Mouse (Mus musculus) lung, embryonic 15.5 days (tissue): ENCODE results near the gene Leng9. TPM values are rescaled to one million over a fixed set of nuclear protein-coding genes. Genes with fewer than 3 reads are reported as not detected.

Experiments
- ATAC-seq: fragments of 200-750 bp; cut with Nextera tagmentation; 2 replicates; pipeline ENCODE4 v1.8.0; 2017; ENCODE audit warnings: moderate number of reproducible peaks, borderline replicate concordance; ENCODE audit not compliant: low FRiP score, low TSS enrichment; ENCODE audit errors: extremely low read depth
- H3K27ac ChIP-seq: fragments of 300-500 bp; sonication (generic); 2 replicates; pipeline ENCODE4 v1.5.1; 2015; ENCODE audit warnings: moderate library complexity, mild to moderate bottlenecking, inconsistent platforms
- H3K27me3 ChIP-seq: fragments of 300-500 bp; sonication (generic); 2 replicates; pipeline ENCODE4 v1.6.1; 2015; ENCODE audit warnings: inconsistent platforms
- H3K36me3 ChIP-seq: fragments of 300-500 bp; sonication (generic); 2 replicates; pipeline ENCODE4 v1.6.1; 2015; ENCODE audit warnings: inconsistent platforms
- H3K4me1 ChIP-seq: fragments of 300-500 bp; sonication (generic); 2 replicates; pipeline ENCODE4 v1.6.1; 2015; ENCODE audit warnings: inconsistent platforms
- H3K4me2 ChIP-seq: fragments of 300-500 bp; sonication (generic); 2 replicates; pipeline ENCODE4 v1.6.1; 2015; ENCODE audit warnings: inconsistent platforms, mild to moderate bottlenecking, moderate library complexity
- H3K4me3 ChIP-seq: fragments of 300-500 bp; sonication (generic); 2 replicates; pipeline ENCODE4 v1.5.1; 2015; ENCODE audit warnings: mild to moderate bottlenecking, inconsistent platforms
- H3K9ac ChIP-seq: fragments of 300-500 bp; sonication (generic); 2 replicates; pipeline ENCODE4 v1.6.1; 2015; ENCODE audit warnings: inconsistent platforms
- H3K9me3 ChIP-seq: fragments of 300-500 bp; sonication (generic); 2 replicates; pipeline ENCODE4 v1.6.1; 2016; ENCODE audit warnings: inconsistent platforms
- WGBS: fragments of 180-500 bp; shearing (Covaris S2); methylation state at CpG from one replicate; pipeline ENCODE4 v1.1.7; 2015; 5-methylcytosine and 5-hydroxymethylcytosine counted together
- polyA plus RNA-seq: library from polyadenylated mRNA; unstranded; fragments of >200 nt; fragmentation: Nextera tagmentation; extraction: Ambion mirVana; gene quantifications from 2 replicates; pipeline ENCODE4 v1.2.1, GENCODE M21; 2015

The Leng9 gene
- polyA plus RNA-seq, 1 experiment from 2014 or later = 4.5 TPM

DNA sequence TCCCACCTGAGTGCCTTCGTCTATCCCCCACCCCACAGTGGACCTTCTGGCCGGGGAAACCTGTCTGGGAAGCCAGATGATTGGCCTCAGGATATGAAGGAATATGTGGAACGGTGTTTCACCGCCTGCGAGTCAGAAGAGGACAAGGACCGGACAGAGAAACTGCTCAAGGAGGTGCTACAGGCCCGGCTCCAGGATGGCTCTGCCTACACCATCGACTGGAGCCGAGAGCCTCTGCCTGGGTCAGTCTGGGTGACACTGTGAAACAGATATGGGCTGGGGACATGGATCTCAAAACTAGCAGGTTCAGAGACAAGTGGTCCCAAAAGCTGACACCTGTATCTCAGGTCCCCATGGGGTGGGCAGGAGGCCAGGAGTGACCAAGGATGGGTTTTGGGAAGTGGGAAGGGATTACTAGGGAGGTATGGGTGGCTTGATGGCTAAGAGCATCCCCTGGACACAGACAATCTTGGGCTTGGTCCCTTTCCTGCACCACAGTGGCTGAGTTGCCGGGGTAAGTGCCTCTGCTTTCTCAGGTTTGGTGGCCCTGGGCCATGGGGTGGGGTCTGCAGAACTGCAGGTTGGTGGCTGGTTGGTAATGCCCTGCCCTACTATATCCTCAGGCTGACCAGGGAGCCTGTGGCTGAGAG lies 7.3 kb downstream of the Leng9 start:
- no peak overlapping the region for H3K4me2 ChIP-seq
- WGBS = 95% methylated on average over 10 of the region's 10 CpGs
- ATAC-seq = no peak

DNA sequence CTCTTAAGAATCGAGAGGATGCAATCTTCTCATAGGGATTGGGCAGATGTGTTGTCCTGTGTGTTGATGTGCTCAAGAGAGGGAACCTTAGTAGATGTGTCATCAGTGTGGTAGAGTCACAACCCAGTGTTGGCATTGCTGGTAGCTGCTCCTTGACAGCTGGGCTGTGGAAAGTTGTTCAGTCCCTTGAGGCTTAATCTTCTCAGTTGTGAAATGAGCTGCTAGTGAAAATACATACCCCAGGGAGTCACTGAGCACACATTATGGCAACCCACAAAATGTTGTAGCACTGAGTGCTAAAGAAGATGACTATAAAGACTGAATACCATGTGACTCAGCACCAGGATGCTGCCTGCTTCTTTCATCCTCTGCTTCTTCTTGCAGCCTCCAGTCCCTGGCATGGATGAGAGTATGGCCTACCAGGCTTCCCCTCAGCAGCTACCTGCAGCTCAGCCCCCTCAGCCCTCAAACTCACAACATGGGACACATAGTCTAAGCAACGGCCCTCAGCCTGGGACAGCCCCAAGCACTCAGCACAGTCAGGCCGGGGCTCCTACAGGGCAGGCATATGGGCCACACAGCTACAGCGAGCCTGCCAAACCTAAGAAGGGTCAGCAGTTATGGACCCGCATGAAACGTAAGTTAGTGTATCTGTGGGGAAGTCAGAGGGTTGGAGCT lies 8.4 kb downstream of the Leng9 start:
- ATAC-seq = no peak
- H3K36me3 ChIP-seq = peaks cover 85% of the 10 kb centered on the region
- WGBS = 92% methylated on average over 6 of the region's 6 CpGs

More for the DNA sequence above, 7.3 kb downstream of the Leng9 start:
- Histone ChIP-seq H3K27me3 (no peaks in the 10 kb centered on the region), H3K4me3 (no peak overlapping the region), H3K27ac (no peak overlapping the region), H3K36me3 (peaks cover 91% of the 10 kb centered on the region), H3K9me3 (no peaks in the 10 kb centered on the region), H3K4me1 (peaks cover 15% of the 10 kb centered on the region), H3K9ac (no peak overlapping the region)

DNA sequence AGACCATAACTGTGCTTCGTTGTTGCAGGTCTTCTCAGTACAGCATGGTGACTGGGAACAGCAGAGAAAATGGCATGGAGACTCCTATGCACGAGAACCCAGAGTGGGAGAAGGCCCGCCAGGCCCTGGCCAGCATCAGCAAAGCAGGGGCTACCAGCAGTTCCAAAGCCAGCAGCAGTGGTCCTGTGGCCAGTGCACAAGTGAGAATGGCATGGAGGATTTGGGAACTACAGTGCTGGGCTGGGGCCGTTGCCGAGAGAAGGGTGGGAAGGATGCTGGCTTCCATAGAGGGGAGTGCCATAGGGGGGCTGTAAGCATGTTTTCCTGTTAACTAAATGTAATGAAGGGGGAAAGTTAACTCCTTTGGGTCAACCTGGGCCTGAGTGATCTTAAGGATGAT lies 10.8 kb downstream of the Leng9 start:
- ATAC-seq = no peak
- no peak overlapping the region for H3K4me3 ChIP-seq
- peaks cover 61% of the 10 kb centered on the region for H3K36me3 ChIP-seq
- H3K9me3 ChIP-seq = no peaks in the 10 kb centered on the region
- no peak overlapping the region for H3K9ac ChIP-seq
- no peak overlapping the region for H3K4me2 ChIP-seq
- 95% methylated on average over 5 of the region's 5 CpGs for WGBS
- H3K4me1 ChIP-seq = peaks cover 18% of the 10 kb centered on the region
- no peak overlapping the region for H3K27ac ChIP-seq
- no peaks in the 10 kb centered on the region for H3K27me3 ChIP-seq

More for the DNA sequence above, 8.4 kb downstream of the Leng9 start:
- no peak overlapping the region for H3K9ac ChIP-seq
- H3K4me2 ChIP-seq = no peak overlapping the region
- H3K4me3 ChIP-seq = no peak overlapping the region
- no peaks in the 10 kb centered on the region for H3K27me3 ChIP-seq
- no peak overlapping the region for H3K27ac ChIP-seq
- H3K9me3 ChIP-seq = no peaks in the 10 kb centered on the region
- H3K4me1 ChIP-seq = peaks cover 11% of the 10 kb centered on the region

DNA sequence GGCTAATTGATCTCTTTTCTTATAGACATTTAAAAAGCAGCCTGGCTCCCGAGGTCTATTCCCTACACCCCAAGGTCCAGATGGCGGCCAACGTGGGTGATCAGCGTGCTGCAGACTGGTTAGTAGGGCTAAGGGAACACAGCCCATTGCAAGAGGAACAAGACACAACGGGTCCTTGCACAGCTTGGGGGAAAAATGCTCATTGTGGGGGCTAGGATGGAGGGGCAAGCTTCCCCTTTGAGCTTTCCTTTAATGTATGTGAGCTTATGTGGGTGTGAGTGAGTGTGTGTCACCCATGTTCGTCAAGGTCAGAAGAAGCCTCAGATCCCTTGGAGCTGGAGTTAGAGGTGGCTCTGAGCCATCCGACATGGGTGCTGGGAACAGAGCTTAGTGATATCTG lies 11.5 kb downstream of the Leng9 start:
- Histone ChIP-seq H3K27ac (no peak overlapping the region), H3K4me3 (peak overlapping the region; percentile 92; the same call in 1 of the 2 replicates), H3K4me1 (peaks cover 18% of the 10 kb centered on the region), H3K4me2 (peak overlapping the region; percentile 85), H3K36me3 (peaks cover 54% of the 10 kb centered on the region), H3K27me3 (no peaks in the 10 kb centered on the region), H3K9me3 (no peaks in the 10 kb centered on the region), H3K9ac (no peak overlapping the region)
- no peak for ATAC-seq
- WGBS = 91% methylated on average over 7 of the region's 7 CpGs

DNA sequence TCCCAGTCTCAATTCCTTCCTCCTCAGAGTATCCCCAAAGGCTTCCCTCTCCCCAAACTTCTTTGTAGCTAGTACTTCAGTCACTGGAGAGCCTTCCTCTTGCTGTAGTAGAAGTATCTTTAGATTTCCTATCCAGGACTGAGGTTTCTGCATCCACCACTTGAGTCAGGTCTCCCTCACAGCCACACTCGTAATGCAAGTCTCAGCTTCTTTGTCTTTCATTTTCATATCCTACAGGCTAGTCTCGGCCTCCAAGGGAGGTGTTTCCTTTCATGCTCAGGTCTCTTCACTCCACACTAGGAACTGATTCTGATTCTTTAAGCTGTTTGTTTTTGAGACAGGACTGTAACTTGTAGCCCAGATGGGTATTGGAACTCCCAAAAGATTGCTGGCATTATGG lies 12.0 kb downstream of the Leng9 start:
- H3K9ac ChIP-seq = peak overlapping the region; percentile 76; the same call in 1 of the 2 replicates
- H3K36me3 ChIP-seq = peaks cover 49% of the 10 kb centered on the region
- WGBS = 90% methylated on average over 2 of the region's 2 CpGs
- no peak overlapping the region for H3K27ac ChIP-seq
- peak overlapping the region; percentile 92 for H3K4me3 ChIP-seq
- ATAC-seq = no peak
- H3K4me1 ChIP-seq = peaks cover 18% of the 10 kb centered on the region
- H3K27me3 ChIP-seq = no peaks in the 10 kb centered on the region
- H3K4me2 ChIP-seq = peak overlapping the region; percentile 85
- H3K9me3 ChIP-seq = no peaks in the 10 kb centered on the region

DNA sequence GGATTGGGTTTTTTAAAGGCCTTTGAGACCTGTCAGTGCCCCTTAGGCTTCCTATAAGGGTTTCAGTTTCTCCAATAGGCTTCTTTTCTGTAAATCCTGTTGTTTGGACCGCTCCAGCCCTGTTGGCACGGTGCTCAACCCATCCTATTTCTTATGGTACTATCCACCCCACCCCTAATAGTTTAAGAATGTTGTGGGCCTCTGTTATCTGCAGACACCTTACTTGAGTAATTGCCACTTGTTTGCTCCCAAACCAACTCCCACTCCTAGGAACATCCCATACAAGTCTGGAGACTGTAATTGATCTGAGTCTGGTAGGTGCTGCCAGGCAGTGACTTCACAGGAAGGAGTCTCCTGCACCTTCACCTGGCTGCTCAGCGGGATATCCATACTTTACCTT lies 12.4 kb downstream of the Leng9 start:
- peaks cover 44% of the 10 kb centered on the region for H3K36me3 ChIP-seq
- no peak for ATAC-seq
- 48% methylated on average over 3 of the region's 3 CpGs for WGBS
- H3K9ac ChIP-seq = peak overlapping the region; percentile 76
- H3K9me3 ChIP-seq = no peaks in the 10 kb centered on the region
- H3K4me2 ChIP-seq = peak overlapping the region; percentile 85
- H3K4me1 ChIP-seq = peaks cover 18% of the 10 kb centered on the region
- peak overlapping the region; percentile 92 for H3K4me3 ChIP-seq
- no peaks in the 10 kb centered on the region for H3K27me3 ChIP-seq
- H3K27ac ChIP-seq = peak overlapping the region; percentile 93; the same call in 1 of the 2 replicates

DNA sequence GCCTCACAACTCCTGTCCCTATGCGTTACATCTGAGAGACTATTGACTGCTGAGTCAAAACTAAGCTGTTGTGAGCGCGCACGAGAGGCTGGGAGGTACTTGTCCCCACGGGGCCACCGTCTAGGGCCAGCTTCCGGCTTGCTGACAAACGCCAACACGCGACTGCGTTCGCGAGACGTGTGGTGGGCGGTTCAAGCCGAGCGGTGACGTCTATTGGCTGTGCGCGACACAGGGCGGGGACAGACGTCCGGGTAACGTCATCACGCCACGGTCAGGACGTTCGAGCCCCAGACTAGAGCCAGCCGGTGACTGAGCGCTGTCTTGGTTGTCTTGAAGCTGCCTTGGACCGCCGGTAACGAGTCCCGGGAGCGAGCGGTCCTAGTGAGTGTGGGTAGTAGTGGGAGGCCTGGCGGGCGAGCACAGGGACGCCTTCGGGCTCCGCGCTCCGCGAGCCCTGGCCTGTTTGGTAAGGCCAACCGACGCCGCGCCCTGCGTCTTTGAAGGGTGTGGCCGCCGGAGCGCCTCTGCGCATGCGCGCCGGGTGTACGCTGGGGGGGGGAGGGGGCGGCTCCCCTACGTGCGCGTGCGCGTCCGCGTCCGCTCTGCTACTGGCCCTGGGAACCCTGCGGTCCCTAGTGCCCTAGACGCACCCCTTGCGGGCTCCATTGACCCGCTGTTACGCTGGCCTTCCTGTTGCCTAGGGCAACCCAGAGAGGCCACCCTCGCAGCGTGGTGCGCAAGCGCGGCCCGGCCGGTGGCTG lies 13.2 kb downstream of the Leng9 start, which contains the start of gene Leng8:
Gene Leng8, plus strand, starts transcription at position 269 of the 761 bp plus-strand sequence.
- Histone ChIP-seq H3K36me3 (peaks cover 36% of the 10 kb centered on the region), H3K9me3 (no peaks in the 10 kb centered on the region), H3K9ac (peak within 1 kb of the TSS; percentile 76), H3K4me1 (peaks cover 18% of the 10 kb centered on the region), H3K27ac (peak within 1 kb of the TSS; percentile 93), H3K4me2 (peak within 1 kb of the TSS; percentile 85), H3K4me3 (peak within 1 kb of the TSS; percentile 92), H3K27me3 (no peaks in the 10 kb centered on the region)
- under 1% methylated on average over 64 of the region's 78 CpGs for WGBS
- peak; percentile 99 for ATAC-seq

DNA sequence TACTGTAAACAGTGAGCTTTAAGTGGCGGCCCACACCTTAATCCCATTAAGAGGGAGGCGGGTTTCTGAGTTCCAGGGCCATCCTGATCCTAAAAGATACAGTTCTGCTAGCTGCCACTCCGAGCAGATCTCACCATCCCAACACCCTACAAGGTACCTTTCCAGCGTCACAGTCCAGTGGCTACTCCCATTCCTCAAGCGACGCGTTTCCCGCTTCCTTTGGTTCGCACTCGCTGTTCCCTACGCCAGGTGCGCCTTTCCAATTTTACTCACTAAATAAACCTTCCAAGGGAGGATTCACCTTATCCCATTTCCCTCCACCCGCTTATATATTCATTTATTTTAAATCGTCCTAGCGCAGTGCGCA lies 13.8 kb downstream of the Leng9 start:
- peak; percentile 10; the same call in 1 of the 2 replicates for ATAC-seq
- H3K36me3 ChIP-seq = peaks cover 31% of the 10 kb centered on the region
- peak overlapping the region; percentile 73 for H3K9ac ChIP-seq
- H3K4me2 ChIP-seq = peak overlapping the region; percentile 85
- peak overlapping the region; percentile 71 for H3K27ac ChIP-seq
- no peaks in the 10 kb centered on the region for H3K27me3 ChIP-seq
- H3K4me1 ChIP-seq = peaks cover 20% of the 10 kb centered on the region
- WGBS = under 1% methylated on average over 16 of the region's 16 CpGs
- peak overlapping the region; percentile 92 for H3K4me3 ChIP-seq
- no peaks in the 10 kb centered on the region for H3K9me3 ChIP-seq

DNA sequence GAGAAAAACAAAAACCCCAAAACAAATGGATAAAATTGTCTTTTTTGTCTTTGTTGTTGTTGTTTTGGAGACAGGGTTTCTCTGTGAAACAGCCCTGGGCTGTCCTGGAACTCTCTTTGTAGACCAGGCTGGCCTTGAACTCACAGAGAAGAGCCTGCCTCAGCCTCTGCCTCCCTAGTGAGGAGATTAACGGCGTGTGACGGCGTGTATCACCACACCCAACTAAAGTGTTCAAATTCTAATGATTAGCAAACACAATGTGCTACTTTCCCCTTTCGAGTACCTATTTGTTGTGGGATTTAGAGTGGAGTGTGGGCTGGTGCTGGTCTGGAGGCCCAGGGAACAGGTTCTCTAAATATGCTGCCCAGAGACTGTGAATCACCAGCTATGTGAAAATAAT lies 15.3 kb downstream of the Leng9 start:
- H3K9ac ChIP-seq = no peak overlapping the region
- no peak overlapping the region for H3K27ac ChIP-seq
- H3K36me3 ChIP-seq = peaks cover 16% of the 10 kb centered on the region
- WGBS = 78% methylated on average over 5 of the region's 5 CpGs
- peaks cover 26% of the 10 kb centered on the region for H3K4me1 ChIP-seq
- no peaks in the 10 kb centered on the region for H3K9me3 ChIP-seq
- H3K27me3 ChIP-seq = no peaks in the 10 kb centered on the region
- H3K4me3 ChIP-seq = no peak overlapping the region
- ATAC-seq = no peak
- no peak overlapping the region for H3K4me2 ChIP-seq

DNA sequence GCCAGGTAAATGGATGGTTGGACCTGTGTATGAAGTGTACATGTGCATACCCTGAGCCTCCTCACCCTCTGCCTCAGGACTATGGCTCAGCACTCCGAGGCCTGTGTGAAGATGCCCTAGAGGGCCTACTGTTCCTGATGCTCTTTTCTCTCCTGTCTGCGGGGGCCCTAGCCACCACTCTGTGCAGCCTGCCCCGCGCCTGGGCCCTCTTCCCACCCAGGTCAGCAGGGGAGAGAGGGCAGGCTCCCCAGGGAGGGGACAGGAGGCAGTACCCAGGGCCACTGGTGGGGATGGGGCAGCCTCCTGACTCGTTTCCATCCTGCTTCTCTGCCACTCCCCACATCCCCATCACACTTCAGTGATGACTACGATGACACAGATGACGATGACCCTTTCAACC lies 17.2 kb downstream of the Leng9 start:
- Histone ChIP-seq H3K36me3 (no peaks in the 10 kb centered on the region), H3K27me3 (no peaks in the 10 kb centered on the region), H3K9ac (no peak overlapping the region), H3K4me1 (peaks cover 19% of the 10 kb centered on the region), H3K4me2 (no peak overlapping the region), H3K27ac (no peak overlapping the region), H3K9me3 (no peaks in the 10 kb centered on the region), H3K4me3 (no peak overlapping the region)
- 77% methylated on average over 7 of the region's 7 CpGs for WGBS
- ATAC-seq = no peak

DNA sequence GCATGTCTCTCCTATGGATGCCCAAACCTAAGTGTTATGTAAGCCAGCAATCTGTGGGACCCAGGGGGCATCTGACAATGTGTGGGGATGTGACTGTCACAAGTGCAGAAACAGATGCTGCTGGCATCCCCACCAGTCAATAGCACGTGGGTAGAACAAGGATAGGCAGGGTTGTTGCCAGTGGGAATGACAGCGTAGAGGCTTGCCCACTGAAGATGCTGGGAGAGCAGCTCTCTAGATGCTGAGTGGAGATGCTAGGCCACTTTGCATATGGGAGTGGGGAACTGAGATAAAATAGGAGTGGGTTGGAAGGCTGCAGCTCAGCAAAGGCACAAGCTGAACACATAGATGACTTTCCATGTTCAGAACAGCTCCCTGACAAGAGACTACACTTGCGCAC lies 17.6 kb downstream of the Leng9 start:
- H3K27me3 ChIP-seq = no peaks in the 10 kb centered on the region
- no peak for ATAC-seq
- H3K9ac ChIP-seq = no peak overlapping the region
- H3K4me1 ChIP-seq = peaks cover 15% of the 10 kb centered on the region
- no peaks in the 10 kb centered on the region for H3K9me3 ChIP-seq
- no peak overlapping the region for H3K4me3 ChIP-seq
- H3K27ac ChIP-seq = no peak overlapping the region
- H3K4me2 ChIP-seq = no peak overlapping the region
- WGBS = 89% methylated on average over 3 of the region's 3 CpGs
- no peaks in the 10 kb centered on the region for H3K36me3 ChIP-seq

DNA sequence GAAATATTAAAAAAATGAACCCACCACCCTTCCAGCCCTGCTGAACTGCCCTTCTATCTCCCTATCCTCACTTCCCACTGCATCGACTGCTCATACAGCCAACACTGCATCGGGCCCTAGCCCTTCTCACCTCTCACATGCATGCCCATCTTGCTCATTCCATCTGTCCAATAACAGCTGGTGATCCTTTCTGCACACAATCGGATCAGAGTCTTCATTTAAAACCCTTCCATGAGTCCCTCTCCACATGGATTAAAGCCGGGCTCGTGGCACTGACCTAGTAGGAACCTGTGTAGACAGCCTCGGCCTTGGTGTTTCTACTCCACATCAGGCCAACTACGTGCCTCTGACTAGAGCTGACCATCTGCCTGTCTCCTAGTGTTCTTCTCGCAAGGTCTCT lies 18.2 kb downstream of the Leng9 start:
- Histone ChIP-seq H3K9ac (no peak overlapping the region), H3K36me3 (no peaks in the 10 kb centered on the region), H3K4me2 (no peak overlapping the region), H3K27me3 (no peaks in the 10 kb centered on the region), H3K4me3 (no peak overlapping the region), H3K4me1 (peaks cover 15% of the 10 kb centered on the region), H3K27ac (no peak overlapping the region), H3K9me3 (no peaks in the 10 kb centered on the region)
- no peak for ATAC-seq
- WGBS = 82% methylated on average over 8 of the region's 8 CpGs
